Mouse (Mus musculus) liver, embryonic 13.5 days (tissue): ENCODE results near the gene Slc30a1. TPM values are rescaled to one million over a fixed set of nuclear protein-coding genes. Genes with fewer than 3 reads are reported as not detected.

Source experiments
- ATAC-seq: fragments of 200-750 bp; cut with Nextera tagmentation; 2 replicates; pipeline ENCODE4 v1.8.0; 2017; ENCODE audit warnings: low read depth, mild to moderate bottlenecking, moderate number of reproducible peaks, moderate library complexity
- DNase-seq: peaks from one replicate; pipeline ENCODE4 v3.0.0; 2022
- H3K27ac ChIP-seq: fragments of 300-500 bp; sonication (generic); 2 replicates; pipeline ENCODE4 v1.5.1; 2015; ENCODE audit warnings: moderate library complexity, mild to moderate bottlenecking, inconsistent platforms
- H3K27me3 ChIP-seq: fragments of 300-500 bp; sonication (generic); 2 replicates; pipeline ENCODE4 v1.6.1; 2015; ENCODE audit warnings: mild to moderate bottlenecking, inconsistent platforms
- H3K36me3 ChIP-seq: fragments of 300-500 bp; sonication (generic); 2 replicates; pipeline ENCODE4 v1.6.1; 2015; ENCODE audit warnings: mild to moderate bottlenecking, inconsistent platforms
- H3K4me1 ChIP-seq: fragments of 300-500 bp; sonication (generic); replicated peaks from 2 replicates; pipeline ENCODE4 v1.6.1; 2015; ENCODE audit warnings: inconsistent platforms
- H3K4me2 ChIP-seq: fragments of 300-500 bp; sonication (generic); 2 replicates; pipeline ENCODE4 v1.6.1; 2015; ENCODE audit warnings: inconsistent platforms, mild to moderate bottlenecking, moderate library complexity
- H3K4me3 ChIP-seq: fragments of 300-500 bp; sonication (generic); replicated peaks from 2 replicates; pipeline ENCODE4 v1.5.1; 2015; ENCODE audit warnings: mild to moderate bottlenecking, inconsistent platforms
- H3K9ac ChIP-seq: fragments of 300-500 bp; sonication (generic); 2 replicates; pipeline ENCODE4 v1.6.1; 2015; ENCODE audit warnings: mild to moderate bottlenecking, inconsistent platforms
- H3K9me3 ChIP-seq: fragments of 300-500 bp; sonication (generic); replicated peaks from 2 replicates; pipeline ENCODE4 v1.6.1; 2016; ENCODE audit warnings: inconsistent platforms
- WGBS: fragments of 180-500 bp; shearing (Covaris S2); methylation state at CpG from one replicate; pipeline ENCODE4 v1.1.7; 2015; ENCODE audit not compliant: insufficient replicate concordance; 5-methylcytosine and 5-hydroxymethylcytosine counted together
- polyA plus RNA-seq: library from polyadenylated mRNA; unstranded; fragments of >200 nt; fragmentation: Nextera tagmentation; extraction: Ambion mirVana; gene quantifications from 2 replicates; pipeline ENCODE4 v1.2.1, GENCODE M21; 2015

Slc30a1 gene
- polyA plus RNA-seq, 1 experiment from 2014 or later = 2.7 TPM

DNA sequence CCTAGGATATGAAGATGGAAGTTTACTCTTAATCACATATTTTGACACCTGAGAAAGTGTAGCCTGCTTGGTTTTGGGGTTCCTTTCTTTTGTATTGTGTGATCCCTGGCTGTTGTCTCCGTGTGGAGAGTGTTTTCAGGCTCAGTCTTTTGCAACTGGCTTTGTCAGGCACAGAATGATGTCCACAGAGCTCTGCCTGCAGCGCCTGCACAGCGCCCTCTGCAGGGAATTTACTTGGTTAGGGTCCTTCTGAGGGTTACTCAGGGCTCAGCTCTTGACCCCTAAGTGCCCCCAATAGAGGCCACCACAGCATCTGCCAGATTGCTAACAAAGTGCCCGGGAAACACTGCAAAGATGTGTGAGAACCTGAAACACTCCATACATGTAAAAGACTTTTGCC, 18.9 kb downstream of the Slc30a1 start:
- 43% methylated on average over 4 of the region's 4 CpGs for WGBS
- Histone ChIP-seq H3K9me3 (no peaks in the 10 kb centered on the region), H3K27ac (no peak overlapping the region), H3K27me3 (peaks cover 14% of the 10 kb centered on the region), H3K4me1 (no peaks in the 10 kb centered on the region), H3K36me3 (no peaks in the 10 kb centered on the region), H3K9ac (no peak overlapping the region), H3K4me3 (no peak overlapping the region), H3K4me2 (no peak overlapping the region)
- ATAC-seq = no peak
- DNase-seq = no peak

DNA sequence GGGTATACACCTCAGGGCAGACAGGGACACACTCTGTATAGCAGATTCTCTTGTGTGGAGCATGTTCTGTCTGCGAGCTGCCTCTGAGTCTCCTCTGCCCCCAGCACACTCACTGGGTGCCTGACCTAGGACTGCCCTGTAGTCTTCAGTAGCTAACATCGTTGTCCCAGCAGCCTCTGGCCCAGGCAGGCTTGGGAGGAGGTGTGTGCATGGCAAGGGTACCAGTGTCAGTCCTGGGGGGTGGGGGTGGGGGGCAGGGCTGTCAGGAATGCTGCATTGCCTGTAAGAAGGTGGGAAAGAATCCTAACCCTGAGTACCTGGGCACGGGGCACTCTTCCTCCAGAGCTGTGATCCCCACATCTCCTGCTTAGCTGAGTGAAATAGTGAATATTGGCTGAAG, 20.1 kb downstream of the Slc30a1 start:
- no peaks in the 10 kb centered on the region for H3K4me1 ChIP-seq
- no peak overlapping the region for H3K4me2 ChIP-seq
- no peaks in the 10 kb centered on the region for H3K36me3 ChIP-seq
- peaks cover 21% of the 10 kb centered on the region for H3K27me3 ChIP-seq
- no peaks in the 10 kb centered on the region for H3K9me3 ChIP-seq
- DNase-seq (no peak), ATAC-seq (no peak)
- no peak overlapping the region for H3K9ac ChIP-seq
- H3K27ac ChIP-seq = no peak overlapping the region
- H3K4me3 ChIP-seq = no peak overlapping the region
- WGBS = 50% methylated on average over 3 of the region's 3 CpGs

DNA sequence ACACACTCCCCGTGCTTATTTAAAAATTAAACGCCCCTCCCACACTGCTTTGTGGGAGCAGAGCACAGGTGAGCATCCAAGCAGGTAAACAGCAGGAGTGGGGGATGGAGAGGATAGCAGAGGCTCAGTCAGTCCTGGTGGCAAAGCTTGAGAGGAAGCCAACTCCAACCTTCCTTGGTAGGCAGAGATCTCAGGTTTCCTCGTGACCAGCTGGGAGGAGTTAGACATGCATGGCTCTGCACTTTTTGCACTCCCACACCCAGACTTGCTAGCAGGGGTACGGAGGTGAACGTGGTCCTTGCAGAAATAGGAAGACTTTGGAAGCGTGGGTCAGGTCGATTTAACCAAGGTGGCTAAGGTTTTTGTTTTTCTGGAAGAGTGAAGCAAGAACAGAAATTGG, 21.8 kb downstream of the Slc30a1 start:
- peaks cover 37% of the 10 kb centered on the region for H3K27me3 ChIP-seq
- ATAC-seq = no peak

DNA sequence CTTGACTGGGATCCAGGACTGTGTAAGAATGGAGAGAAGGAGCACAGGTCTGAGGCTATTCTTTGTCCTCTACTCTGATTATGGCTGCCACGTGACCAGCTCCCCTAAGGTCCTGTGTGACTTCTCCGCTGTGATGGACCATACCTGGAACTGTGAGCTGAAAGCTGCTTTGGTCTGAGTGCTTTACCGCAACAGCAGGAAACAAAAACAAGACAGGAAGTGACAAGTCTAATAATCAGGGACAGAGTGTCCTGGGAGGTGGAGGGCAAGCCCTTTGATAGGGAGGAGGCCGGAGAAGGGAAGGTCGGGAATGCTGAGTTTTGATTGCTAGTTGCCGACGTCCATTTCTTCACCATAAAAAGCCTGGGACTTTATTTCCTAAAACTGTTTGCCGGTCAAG, 22.5 kb downstream of the Slc30a1 start:
- DNase-seq (no peak), ATAC-seq (no peak)
- no peak overlapping the region for H3K4me3 ChIP-seq
- H3K36me3 ChIP-seq = no peaks in the 10 kb centered on the region
- H3K9ac ChIP-seq = no peak overlapping the region
- no peak overlapping the region for H3K4me2 ChIP-seq
- H3K27me3 ChIP-seq = peaks cover 38% of the 10 kb centered on the region
- WGBS = 53% methylated on average over 8 of the region's 8 CpGs
- H3K4me1 ChIP-seq = no peaks in the 10 kb centered on the region
- no peaks in the 10 kb centered on the region for H3K9me3 ChIP-seq
- no peak overlapping the region for H3K27ac ChIP-seq

More for the DNA sequence above, 21.8 kb downstream of the Slc30a1 start:
- DNase-seq = no peak
- H3K4me2 ChIP-seq = no peak overlapping the region
- 44% methylated on average over 7 of the region's 7 CpGs for WGBS
- no peaks in the 10 kb centered on the region for H3K36me3 ChIP-seq
- H3K9ac ChIP-seq = no peak overlapping the region
- no peak overlapping the region for H3K4me3 ChIP-seq
- no peaks in the 10 kb centered on the region for H3K4me1 ChIP-seq
- no peak overlapping the region for H3K27ac ChIP-seq
- no peaks in the 10 kb centered on the region for H3K9me3 ChIP-seq

DNA sequence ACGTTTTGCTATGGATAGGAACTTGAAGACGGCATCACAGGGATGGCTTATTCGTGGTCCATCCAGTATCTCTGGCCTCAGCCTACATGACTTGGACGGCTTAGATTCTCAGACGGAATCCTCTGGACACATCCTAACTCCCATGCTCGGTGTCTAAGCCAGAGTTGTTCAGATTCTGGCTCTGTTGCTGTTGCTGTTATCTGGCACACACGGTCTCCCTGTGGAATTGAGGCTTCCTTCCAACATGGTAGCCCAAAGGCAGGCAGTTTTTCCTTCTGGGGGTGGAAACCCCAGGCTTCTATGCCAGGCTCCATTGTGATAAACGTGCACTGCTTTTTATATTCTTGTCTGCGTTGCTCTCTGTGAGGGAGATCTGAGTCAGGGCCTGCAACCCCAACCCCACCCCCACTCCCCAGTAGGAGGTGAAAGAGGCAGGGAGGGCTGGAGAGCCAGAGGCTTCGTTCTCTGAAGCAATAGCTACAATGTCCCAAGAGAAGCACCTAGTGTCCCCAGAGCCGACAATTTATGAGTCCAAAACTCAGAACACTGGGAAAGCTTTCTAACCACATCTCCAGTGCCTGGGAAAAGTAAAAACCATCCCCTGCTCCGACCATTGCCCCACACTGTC, 23.4 kb downstream of the Slc30a1 start:
- DNase-seq (no peak), ATAC-seq (no peak)
- Histone ChIP-seq H3K36me3 (no peaks in the 10 kb centered on the region), H3K4me3 (no peak overlapping the region), H3K27me3 (peaks cover 38% of the 10 kb centered on the region), H3K9me3 (no peaks in the 10 kb centered on the region), H3K9ac (no peak overlapping the region), H3K4me1 (no peaks in the 10 kb centered on the region), H3K4me2 (no peak overlapping the region), H3K27ac (no peak overlapping the region)
- WGBS = 55% methylated on average over 12 of the region's 12 CpGs

DNA sequence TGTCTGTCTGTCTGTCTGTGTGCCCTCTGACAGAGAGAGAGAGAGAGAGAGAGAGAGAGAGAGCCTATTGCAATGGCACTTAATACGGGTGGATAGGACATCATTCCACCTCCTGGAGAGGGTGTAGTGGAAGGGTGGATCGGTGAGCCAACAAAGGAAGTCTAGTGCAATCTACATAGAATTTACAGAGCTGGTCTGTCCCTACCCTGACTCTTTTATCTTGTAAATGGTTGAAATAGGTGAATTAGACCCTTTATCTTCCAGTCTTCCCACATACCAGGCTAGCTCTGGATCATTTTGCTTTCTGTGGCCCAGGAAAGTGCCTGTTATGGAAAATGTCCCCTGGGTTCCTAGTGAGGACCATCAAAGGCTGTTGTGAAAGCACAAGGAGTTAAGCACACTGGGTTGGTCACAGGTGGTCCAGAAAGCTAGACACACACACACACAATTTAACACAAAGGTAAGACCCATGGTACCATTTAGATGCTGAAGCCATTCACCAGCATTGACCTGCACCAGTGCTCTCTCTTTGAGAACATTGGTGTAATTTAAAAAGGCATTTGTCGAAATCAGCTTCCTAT, 24.0 kb downstream of the Slc30a1 start:
- WGBS = 67% methylated on average over 3 of the region's 3 CpGs
- Histone ChIP-seq H3K4me1 (no peaks in the 10 kb centered on the region), H3K27ac (no peak overlapping the region), H3K27me3 (peaks cover 38% of the 10 kb centered on the region), H3K4me3 (no peak overlapping the region), H3K36me3 (no peaks in the 10 kb centered on the region), H3K9me3 (no peaks in the 10 kb centered on the region), H3K4me2 (no peak overlapping the region), H3K9ac (no peak overlapping the region)
- DNase-seq (no peak), ATAC-seq (no peak)

DNA sequence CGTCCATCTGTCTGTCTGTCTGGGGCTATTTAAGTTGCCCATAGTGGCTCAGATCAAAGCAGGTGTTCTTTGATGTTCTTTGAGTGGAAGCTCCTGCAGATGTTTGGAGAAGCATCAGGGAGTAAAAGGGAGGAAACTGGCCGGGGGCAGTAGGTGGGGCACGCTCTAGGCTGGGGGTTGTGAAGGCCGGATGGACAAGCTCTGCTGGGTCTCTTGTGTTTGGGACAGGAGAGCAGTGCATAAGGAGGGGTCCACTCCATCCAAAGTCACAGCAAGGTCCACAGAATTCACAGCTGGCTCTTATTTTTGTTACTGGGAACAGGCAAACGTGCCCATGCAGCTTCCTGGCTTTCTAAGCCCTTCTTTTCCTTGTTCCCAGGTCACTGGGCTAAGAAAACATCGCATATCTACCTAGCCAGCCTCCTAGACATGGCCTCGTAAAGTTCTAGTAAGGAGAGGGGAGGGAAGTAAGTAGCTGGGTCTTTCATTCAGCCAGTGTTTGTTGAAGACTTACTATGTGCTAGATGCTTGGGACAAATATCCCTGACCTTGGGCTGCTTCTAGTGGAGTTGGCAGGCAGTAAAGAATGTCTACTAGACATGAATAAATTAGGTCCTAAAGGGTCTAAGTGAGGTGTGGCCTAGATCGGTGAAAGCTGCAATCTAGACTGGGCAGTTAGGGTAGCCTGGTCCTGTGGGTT, 25.9 kb downstream of the Slc30a1 start:
- no peaks in the 10 kb centered on the region for H3K36me3 ChIP-seq
- H3K4me3 ChIP-seq = no peak overlapping the region
- H3K27ac ChIP-seq = no peak overlapping the region
- peaks cover 38% of the 10 kb centered on the region for H3K27me3 ChIP-seq
- H3K9me3 ChIP-seq = no peaks in the 10 kb centered on the region
- H3K4me2 ChIP-seq = no peak overlapping the region
- no peak for ATAC-seq
- no peak for DNase-seq
- no peak overlapping the region for H3K9ac ChIP-seq
- 63% methylated on average over 8 of the region's 8 CpGs for WGBS
- H3K4me1 ChIP-seq = no peaks in the 10 kb centered on the region

DNA sequence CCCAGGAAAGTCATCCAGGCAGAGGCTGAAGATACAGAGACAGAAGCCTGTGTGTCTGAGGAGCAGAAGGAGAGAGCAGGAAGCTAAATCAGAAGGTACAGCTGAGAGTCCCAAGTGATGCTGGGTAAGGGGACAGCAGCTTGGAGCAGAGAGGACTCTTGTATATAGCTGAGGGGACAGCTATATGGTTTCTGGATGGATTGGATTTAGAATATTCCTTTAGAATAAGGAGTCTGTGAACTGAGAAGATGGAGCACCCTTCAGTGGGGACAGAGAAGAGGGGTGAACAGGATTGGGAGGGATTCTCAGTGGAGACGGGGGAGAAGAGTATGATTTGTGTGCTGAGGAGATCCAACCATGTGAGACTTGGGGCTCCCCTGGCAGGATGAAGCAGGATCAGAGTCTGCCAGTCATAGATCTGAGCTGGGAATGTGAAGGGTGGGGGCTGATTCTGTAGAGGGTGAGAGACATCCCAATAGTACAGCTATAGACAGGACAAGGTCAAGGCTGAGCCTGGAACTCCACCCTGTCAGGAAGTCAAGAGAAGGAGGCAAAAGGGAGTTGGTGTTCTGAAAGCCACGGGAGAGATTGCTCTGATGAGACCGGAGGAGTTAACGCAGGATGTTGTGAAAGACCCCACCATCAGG, 26.5 kb downstream of the Slc30a1 start:
- 55% methylated on average over 4 of the region's 4 CpGs for WGBS
- no peak for ATAC-seq

DNA sequence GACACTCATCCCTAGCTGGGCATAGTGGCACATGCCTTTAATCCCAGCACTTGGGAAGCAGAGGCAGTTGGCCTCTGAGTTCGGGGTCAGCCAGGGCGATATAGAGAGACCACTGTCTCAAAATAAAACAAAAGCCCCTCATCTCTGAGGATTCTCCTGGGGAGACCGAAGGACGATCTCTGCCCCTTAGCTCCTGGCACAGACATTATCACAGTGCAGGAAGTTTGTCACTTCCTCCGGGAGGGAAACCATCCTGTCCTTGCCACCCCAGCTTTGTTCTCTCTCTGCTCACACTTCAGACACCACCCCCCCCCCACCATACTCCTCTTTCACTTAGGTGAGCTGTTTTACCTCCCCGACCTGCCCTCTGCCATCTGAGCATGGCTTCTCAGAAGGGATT, 37.1 kb downstream of the Slc30a1 start:
- no peaks in the 10 kb centered on the region for H3K27me3 ChIP-seq

More for the DNA sequence above, 26.5 kb downstream of the Slc30a1 start:
- Histone ChIP-seq H3K27ac (no peak overlapping the region), H3K4me3 (no peak overlapping the region), H3K4me2 (no peak overlapping the region), H3K4me1 (no peaks in the 10 kb centered on the region), H3K9ac (no peak overlapping the region), H3K27me3 (peaks cover 38% of the 10 kb centered on the region), H3K36me3 (no peaks in the 10 kb centered on the region), H3K9me3 (no peaks in the 10 kb centered on the region)
- DNase-seq = no peak

DNA sequence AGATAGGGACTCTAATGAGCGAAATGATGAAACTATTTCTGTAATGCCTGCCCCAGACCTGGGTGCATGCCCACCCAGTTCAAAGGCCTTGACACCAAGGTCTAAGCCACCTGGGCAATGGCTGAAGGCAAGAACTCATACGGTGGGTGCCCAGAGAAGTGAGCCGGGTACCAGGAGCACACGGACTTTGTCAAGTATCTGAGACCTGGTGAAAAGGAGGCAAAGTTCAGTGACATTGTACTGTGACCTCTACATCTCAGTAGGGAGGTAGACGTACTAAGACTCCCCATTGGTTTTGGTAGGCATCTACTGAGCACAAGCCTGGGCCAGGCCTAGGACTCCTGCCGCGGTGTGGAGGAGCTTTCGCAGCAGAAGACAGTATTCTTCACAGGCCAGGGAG, 38.8 kb downstream of the Slc30a1 start:
- Histone ChIP-seq H3K4me1 (peaks cover 11% of the 10 kb centered on the region), H3K27me3 (no peaks in the 10 kb centered on the region), H3K4me2 (no peak overlapping the region), H3K9ac (no peak overlapping the region), H3K36me3 (no peaks in the 10 kb centered on the region), H3K4me3 (no peak overlapping the region), H3K27ac (no peak overlapping the region), H3K9me3 (no peaks in the 10 kb centered on the region)
- WGBS = 73% methylated on average over 8 of the region's 8 CpGs
- no peak for DNase-seq
- ATAC-seq = no peak

More for the DNA sequence above, 37.1 kb downstream of the Slc30a1 start:
- H3K4me3 ChIP-seq = no peak overlapping the region
- H3K9ac ChIP-seq = no peak overlapping the region
- H3K9me3 ChIP-seq = no peaks in the 10 kb centered on the region
- H3K4me2 ChIP-seq = no peak overlapping the region
- no peaks in the 10 kb centered on the region for H3K36me3 ChIP-seq
- peaks cover 11% of the 10 kb centered on the region for H3K4me1 ChIP-seq
- ATAC-seq (no peak), DNase-seq (no peak)
- no peak overlapping the region for H3K27ac ChIP-seq
- 39% methylated on average over 6 of the region's 6 CpGs for WGBS

DNA sequence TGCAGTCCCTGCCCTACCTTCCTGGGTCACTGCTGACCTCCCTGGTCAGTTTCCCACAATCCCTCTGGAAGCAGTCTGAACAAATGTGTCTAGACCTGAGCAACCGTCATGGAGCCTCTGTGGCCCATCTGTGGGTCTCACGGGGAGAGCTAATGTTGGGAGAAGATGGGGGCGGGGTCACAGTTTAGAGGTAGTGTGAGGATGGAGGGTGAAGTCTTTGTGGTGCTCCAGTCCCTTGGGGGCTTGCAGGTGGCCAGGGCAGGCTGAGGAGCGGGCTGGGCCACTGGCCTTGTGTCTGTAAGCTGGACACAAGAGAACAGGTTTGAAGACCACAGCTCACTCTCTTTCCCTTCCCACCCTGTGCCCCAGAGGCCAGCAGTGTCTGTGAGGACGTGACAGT, 39.2 kb downstream of the Slc30a1 start:
- DNase-seq (no peak), ATAC-seq (no peak)
- Histone ChIP-seq H3K27ac (no peak overlapping the region), H3K4me2 (no peak overlapping the region), H3K36me3 (no peaks in the 10 kb centered on the region), H3K27me3 (no peaks in the 10 kb centered on the region), H3K9ac (no peak overlapping the region), H3K4me1 (peaks cover 11% of the 10 kb centered on the region), H3K9me3 (no peaks in the 10 kb centered on the region), H3K4me3 (no peak overlapping the region)
- WGBS = 62% methylated on average over 5 of the region's 5 CpGs
